Mouse (Mus musculus) kidney, embryonic 15.5 days (tissue): ENCODE measurements at regions not wholly inside any gene's neighbourhood (a gene's known extent, or its start where the extent isn't known, plus 50 kb on each side); places are given as distances from the start of the nearest gene placed in this dataset.

Experiments used
- ATAC-seq: fragments of 200-750 bp; cut with Nextera tagmentation; replicated peaks from 2 replicates; pipeline ENCODE4 v1.8.0; 2017; ENCODE audit warnings: moderate TSS enrichment; ENCODE audit not compliant: low FRiP score
- H3K27ac ChIP-seq: fragments of 300-500 bp; sonication (generic); 2 replicates; pipeline ENCODE4 v1.5.1; 2015; ENCODE audit warnings: mild to moderate bottlenecking, inconsistent platforms
- H3K27me3 ChIP-seq: fragments of 300-500 bp; sonication (generic); 2 replicates; pipeline ENCODE4 v1.6.1; 2015; ENCODE audit warnings: inconsistent platforms
- H3K36me3 ChIP-seq: fragments of 300-500 bp; sonication (generic); 2 replicates; pipeline ENCODE4 v1.6.1; 2015; ENCODE audit warnings: inconsistent platforms
- H3K4me1 ChIP-seq: fragments of 300-500 bp; sonication (generic); 2 replicates; pipeline ENCODE4 v1.6.1; 2015; ENCODE audit warnings: inconsistent platforms
- H3K4me2 ChIP-seq: fragments of 300-500 bp; sonication (generic); 2 replicates; pipeline ENCODE4 v1.6.1; 2015; ENCODE audit warnings: moderate library complexity, mild to moderate bottlenecking, inconsistent platforms
- H3K4me3 ChIP-seq: fragments of 300-500 bp; sonication (generic); replicated peaks from 2 replicates; pipeline ENCODE4 v1.5.1; 2015; ENCODE audit warnings: mild to moderate bottlenecking, inconsistent platforms
- H3K9ac ChIP-seq: fragments of 300-500 bp; sonication (generic); 2 replicates; pipeline ENCODE4 v1.6.1; 2015; ENCODE audit warnings: mild to moderate bottlenecking, inconsistent platforms
- H3K9me3 ChIP-seq: fragments of 300-500 bp; sonication (generic); replicated peaks from 2 replicates; pipeline ENCODE4 v1.6.1; 2016; ENCODE audit warnings: inconsistent platforms
- WGBS: fragments of 180-500 bp; shearing (Covaris S2); methylation state at CpG from one replicate; pipeline ENCODE4 v1.1.7; 2015; ENCODE audit warnings: mixed read lengths; 5-methylcytosine and 5-hydroxymethylcytosine counted together

GRCm38 (mm10) chr6:13305873-13306272 is 81.1 kb upstream of the Vwde start:
- no peak overlapping the region for H3K9ac ChIP-seq
- H3K27ac ChIP-seq: no peak overlapping the region
- 86% methylated on average over 5 of the region's 5 CpGs for WGBS
- no peaks in the 10 kb centered on the region for H3K36me3 ChIP-seq
- ATAC-seq: no peak
- no peak overlapping the region for H3K4me2 ChIP-seq
- H3K4me1 ChIP-seq: no peaks in the 10 kb centered on the region
- H3K4me3 ChIP-seq: no peak overlapping the region
- no peaks in the 10 kb centered on the region for H3K9me3 ChIP-seq
- H3K27me3 ChIP-seq: no peaks in the 10 kb centered on the region

GRCm38 (mm10) chr6:13298171-13298570 is 73.4 kb upstream of the Vwde start:
- H3K4me3 ChIP-seq: no peak overlapping the region
- no peak for ATAC-seq
- H3K4me2 ChIP-seq: no peak overlapping the region
- no peaks in the 10 kb centered on the region for H3K4me1 ChIP-seq
- H3K27ac ChIP-seq: no peak overlapping the region
- no peaks in the 10 kb centered on the region for H3K36me3 ChIP-seq
- H3K9ac ChIP-seq: no peak overlapping the region
- 94% methylated on average over 3 of the region's 3 CpGs for WGBS
- H3K9me3 ChIP-seq: no peaks in the 10 kb centered on the region
- H3K27me3 ChIP-seq: no peaks in the 10 kb centered on the region

- no peak overlapping the region for H3K27ac ChIP-seq
- H3K4me1 ChIP-seq: no peaks in the 10 kb centered on the region
- H3K4me2 ChIP-seq: no peak overlapping the region
- no peak overlapping the region for H3K4me3 ChIP-seq
- H3K9ac ChIP-seq: no peak overlapping the region
- 70% methylated on average over 3 of the region's 3 CpGs for WGBS
- no peaks in the 10 kb centered on the region for H3K27me3 ChIP-seq
- H3K9me3 ChIP-seq: no peaks in the 10 kb centered on the region
- no peak for ATAC-seq
- no peaks in the 10 kb centered on the region for H3K36me3 ChIP-seq
These were observed 72.3 kb upstream of the Vwde start for GRCm38 (mm10) chr6:13297110-13297509.

- ATAC-seq: no peak
- Histone ChIP-seq H3K4me3 (no peak overlapping the region), H3K4me1 (no peaks in the 10 kb centered on the region), H3K27ac (no peak overlapping the region), H3K9ac (no peak overlapping the region), H3K36me3 (no peaks in the 10 kb centered on the region), H3K4me2 (no peak overlapping the region), H3K27me3 (no peaks in the 10 kb centered on the region), H3K9me3 (no peaks in the 10 kb centered on the region)
- WGBS: 86% methylated on average over 2 of the region's 2 CpGs
These were observed 71.3 kb upstream of the Vwde start for GRCm38 (mm10) chr6:13296041-13296440.

GRCm38 (mm10) chr6:13294393-13294792 is 69.6 kb upstream of the Vwde start:
- no peak overlapping the region for H3K9ac ChIP-seq
- H3K4me3 ChIP-seq: no peak overlapping the region
- WGBS: 68% methylated on average over 4 of the region's 4 CpGs
- H3K9me3 ChIP-seq: no peaks in the 10 kb centered on the region
- H3K27ac ChIP-seq: no peak overlapping the region
- no peak overlapping the region for H3K4me2 ChIP-seq
- H3K36me3 ChIP-seq: no peaks in the 10 kb centered on the region
- H3K27me3 ChIP-seq: no peaks in the 10 kb centered on the region
- ATAC-seq: no peak
- no peaks in the 10 kb centered on the region for H3K4me1 ChIP-seq

- WGBS: 58% methylated on average over 1 of the region's 1 CpGs
- H3K4me3 ChIP-seq: no peak overlapping the region
- no peak overlapping the region for H3K27ac ChIP-seq
- no peak overlapping the region for H3K4me2 ChIP-seq
- H3K36me3 ChIP-seq: no peaks in the 10 kb centered on the region
- ATAC-seq: no peak
- H3K27me3 ChIP-seq: no peaks in the 10 kb centered on the region
- no peak overlapping the region for H3K9ac ChIP-seq
- no peaks in the 10 kb centered on the region for H3K4me1 ChIP-seq
- no peaks in the 10 kb centered on the region for H3K9me3 ChIP-seq
These were observed 63.7 kb upstream of the Vwde start for GRCm38 (mm10) chr6:13288500-13288899.

GRCm38 (mm10) chr6:13287812-13288211 is 63.0 kb upstream of the Vwde start:
- Histone ChIP-seq H3K9ac (no peak overlapping the region), H3K27ac (no peak overlapping the region), H3K4me2 (no peak overlapping the region), H3K4me3 (no peak overlapping the region), H3K4me1 (no peaks in the 10 kb centered on the region), H3K27me3 (no peaks in the 10 kb centered on the region), H3K9me3 (no peaks in the 10 kb centered on the region), H3K36me3 (no peaks in the 10 kb centered on the region)
- WGBS: 74% methylated on average over 4 of the region's 4 CpGs
- no peak for ATAC-seq

- no peaks in the 10 kb centered on the region for H3K4me1 ChIP-seq
- no peak overlapping the region for H3K27ac ChIP-seq
- H3K36me3 ChIP-seq: no peaks in the 10 kb centered on the region
- H3K9me3 ChIP-seq: no peaks in the 10 kb centered on the region
- 0 out of 2 replicates have a peak, but pooled peaks have one; percentile 46 for ATAC-seq
- no peak overlapping the region for H3K4me2 ChIP-seq
- H3K27me3 ChIP-seq: no peaks in the 10 kb centered on the region
- no peak overlapping the region for H3K4me3 ChIP-seq
- H3K9ac ChIP-seq: no peak overlapping the region
- WGBS: 64% methylated on average over 6 of the region's 6 CpGs
These were observed 61.9 kb upstream of the Vwde start for GRCm38 (mm10) chr6:13286542-13287273.

- Histone ChIP-seq H3K9ac (no peak overlapping the region), H3K27ac (no peak overlapping the region), H3K4me1 (no peaks in the 10 kb centered on the region), H3K4me3 (no peak overlapping the region), H3K9me3 (no peaks in the 10 kb centered on the region), H3K27me3 (no peaks in the 10 kb centered on the region), H3K36me3 (no peaks in the 10 kb centered on the region), H3K4me2 (no peak overlapping the region)
- ATAC-seq: no peak
- WGBS: 2% methylated on average over 3 of the region's 3 CpGs
These were observed 56.1 kb upstream of the Vwde start for GRCm38 (mm10) chr6:13280835-13281234.
